Mouse (Mus musculus) lung, adult 18-20 months (tissue): ENCODE results near the gene Elmo1.

Source experiments
- DNase-seq, 2 experiments: peaks; one replicate each; pipeline ENCODE4 v3.0.0; 2022; ENCODE audit warnings: mixed read lengths in 2 of 2

Elmo1 gene

GRCm38 (mm10) chr13:20538216-20539070 lies 448.0 kb downstream of the Elmo1 start:
- no peak for DNase-seq

GRCm38 (mm10) chr13:20539631-20540030 lies 449.2 kb downstream of the Elmo1 start:
- DNase-seq, result no peak

GRCm38 (mm10) chr13:20546568-20547204 lies 456.3 kb downstream of the Elmo1 start:
- no peak for DNase-seq

DNA sequence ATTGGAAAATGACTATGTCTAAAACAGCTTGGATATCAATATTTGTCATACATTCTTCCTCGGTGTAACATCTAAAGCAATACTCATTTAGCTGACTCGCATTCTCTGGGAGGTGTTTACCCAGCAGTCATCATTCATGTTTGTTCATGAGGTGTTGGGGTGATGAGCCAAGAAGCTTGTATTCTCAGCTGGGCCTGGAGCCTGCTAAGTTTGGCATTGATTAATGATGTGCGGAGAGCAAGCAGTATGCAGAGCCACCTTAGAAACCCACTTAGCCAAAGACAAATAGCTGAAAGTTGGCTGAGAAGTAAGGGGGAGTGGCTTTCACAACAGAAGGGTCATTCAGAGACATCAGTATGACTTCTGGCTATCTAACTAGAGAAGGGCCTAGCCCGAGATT lies 459.6 kb downstream of the Elmo1 start:
- DNase-seq, result peak in 1 of 2 experiments; percentile 13

GRCm38 (mm10) chr13:20551559-20551958 lies 461.2 kb downstream of the Elmo1 start:
- DNase-seq, result no peak

- no peak for DNase-seq
Measured at GRCm38 (mm10) chr13:20555853-20556452, 465.6 kb downstream of the Elmo1 start.

- DNase-seq, result no peak
Measured at GRCm38 (mm10) chr13:20556739-20557138, 466.3 kb downstream of the Elmo1 start.

DNA sequence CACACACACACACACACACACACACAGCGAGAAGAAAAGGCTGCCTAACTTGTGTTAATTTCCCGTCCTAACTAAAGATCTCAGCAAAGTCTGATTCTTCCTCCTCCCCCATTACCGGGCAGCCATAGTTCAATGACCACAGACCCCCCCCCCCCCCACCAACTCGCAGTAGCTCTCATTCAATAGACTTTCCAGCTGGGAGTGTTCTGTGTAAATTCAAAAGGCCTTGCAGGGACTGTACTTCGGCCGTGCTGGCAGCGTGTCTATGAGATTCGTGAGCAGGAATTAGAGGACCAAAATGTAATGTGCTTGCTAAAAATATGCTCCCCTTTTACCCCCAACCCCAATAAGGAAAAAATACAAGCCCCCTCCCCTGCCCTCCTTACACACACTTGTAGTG lies 466.8 kb downstream of the Elmo1 start:
- no peak for DNase-seq

GRCm38 (mm10) chr13:20558376-20558775 lies 468.0 kb downstream of the Elmo1 start:
- no peak for DNase-seq

DNA sequence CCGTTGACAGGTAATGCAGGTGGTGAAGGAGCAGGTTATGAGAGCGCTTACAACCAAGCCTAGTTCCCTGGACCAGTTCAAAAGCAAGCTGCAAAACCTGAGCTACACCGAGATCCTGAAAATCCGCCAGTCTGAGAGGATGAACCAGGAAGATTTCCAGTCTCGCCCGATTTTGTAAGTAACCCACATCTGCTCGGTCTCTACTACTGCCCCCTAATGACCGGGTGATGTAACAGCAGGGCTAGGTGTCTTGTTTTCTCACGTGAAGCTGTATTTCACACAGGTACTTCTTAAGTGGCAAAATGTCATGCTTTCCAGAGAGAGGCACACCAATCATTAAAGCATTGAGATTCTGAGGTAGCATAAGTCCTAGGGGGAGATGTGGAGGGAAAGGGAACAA lies 474.0 kb downstream of the Elmo1 start:
- DNase-seq, result no peak

DNA sequence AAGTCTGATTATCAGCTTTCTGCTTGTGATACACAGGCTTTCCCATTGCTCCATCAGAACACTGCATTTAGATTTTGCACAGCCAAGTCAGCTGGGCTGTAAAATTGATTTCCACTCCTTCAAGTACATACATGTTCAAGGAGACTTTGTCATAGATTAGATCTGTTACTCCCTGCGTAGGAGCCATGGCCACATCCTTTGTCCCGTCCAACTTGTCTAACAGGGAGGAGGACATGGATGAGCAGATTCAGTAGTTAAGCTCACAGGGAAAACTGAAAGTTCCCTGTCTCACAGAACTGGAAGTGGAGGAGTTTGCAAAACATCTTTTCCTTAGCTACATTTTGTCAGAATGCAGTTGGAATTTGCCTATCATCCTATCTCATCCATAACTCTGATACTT lies 484.8 kb downstream of the Elmo1 start:
- DNase-seq, result no peak

GRCm38 (mm10) chr13:20585868-20586267 lies 495.5 kb downstream of the Elmo1 start:
- no peak for DNase-seq

- DNase-seq, result no peak
Measured at GRCm38 (mm10) chr13:20586462-20586861, 496.1 kb downstream of the Elmo1 start.

- DNase-seq, result no peak
Measured at GRCm38 (mm10) chr13:20590983-20591382, 500.6 kb downstream of the Elmo1 start.

DNA sequence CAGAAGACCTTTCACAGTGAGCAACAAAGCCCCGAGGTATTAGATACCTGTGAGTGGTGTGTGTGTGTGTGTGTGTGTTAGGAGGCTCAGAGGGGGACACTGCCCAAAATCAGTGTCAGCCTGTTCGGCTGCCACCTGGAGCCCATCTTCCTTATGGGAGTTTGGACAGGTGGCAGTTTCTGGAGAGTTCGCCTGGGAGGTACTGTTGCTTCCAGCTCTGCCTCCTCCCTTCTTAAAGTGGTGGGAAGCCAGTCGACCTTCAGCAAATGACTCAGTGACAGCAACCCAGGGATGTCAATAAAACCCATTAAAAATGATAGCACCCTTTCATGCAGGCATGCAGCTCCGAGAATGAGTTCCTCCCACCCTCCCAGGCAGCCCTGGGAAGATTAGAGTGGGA lies 506.9 kb downstream of the Elmo1 start:
- DNase-seq, result no peak

DNA sequence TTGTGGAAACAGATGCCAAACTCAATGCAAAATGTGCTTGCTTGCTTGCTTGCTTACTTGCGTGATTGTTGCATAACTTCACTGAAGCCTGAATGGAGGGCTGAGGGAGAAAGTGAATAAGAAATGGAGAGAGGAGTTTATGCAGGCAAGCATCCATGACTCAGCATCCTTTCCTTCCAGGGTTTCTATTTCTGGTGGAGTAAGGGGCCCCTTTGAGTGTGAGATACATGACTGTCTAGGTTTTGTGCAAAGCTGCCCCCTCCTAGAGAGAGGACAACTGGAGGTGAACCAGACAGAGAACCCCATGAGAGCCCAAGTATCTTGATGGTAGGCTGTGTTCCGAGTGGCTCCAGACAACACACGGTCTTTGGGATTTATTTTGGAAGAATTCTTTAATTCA lies 508.2 kb downstream of the Elmo1 start:
- no peak for DNase-seq

DNA sequence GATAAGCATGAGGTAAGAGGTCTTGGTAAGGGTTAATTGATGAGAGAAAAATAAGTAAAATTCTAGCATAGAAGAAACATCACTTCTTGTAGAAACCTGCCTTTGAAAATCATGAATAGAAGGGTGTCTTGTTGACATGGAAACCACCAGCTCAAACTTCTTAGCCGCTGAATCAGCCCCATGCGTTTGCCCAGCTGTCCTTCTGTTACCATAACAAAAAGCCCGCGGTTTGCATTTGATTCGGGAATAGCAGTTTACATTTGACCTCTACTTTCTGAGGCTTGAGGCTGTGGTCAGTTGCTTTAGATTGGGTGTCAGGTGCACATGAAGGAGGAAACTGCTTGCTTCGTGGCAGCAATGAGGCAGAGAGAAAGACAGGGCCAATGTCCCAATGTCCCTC lies 509.9 kb downstream of the Elmo1 start:
- no peak for DNase-seq

DNA sequence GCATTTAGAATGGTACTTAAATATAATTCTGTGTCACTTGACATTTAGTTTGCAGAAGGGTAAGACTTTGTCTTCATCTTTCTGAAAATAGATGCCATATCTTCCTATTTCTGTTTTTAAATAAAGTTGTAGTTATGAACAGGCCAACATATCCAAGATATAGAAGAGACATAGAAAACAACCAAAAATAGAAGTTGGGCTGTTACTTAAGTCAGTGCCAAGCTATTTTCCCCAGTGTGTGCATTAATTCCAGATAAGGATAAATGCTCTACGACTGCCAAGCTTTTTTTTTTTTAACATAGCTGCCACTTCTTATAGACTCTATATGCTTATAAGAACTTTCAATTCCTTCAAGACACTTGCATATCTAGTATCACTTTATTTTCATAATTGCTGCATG lies 511.0 kb downstream of the Elmo1 start:
- no peak for DNase-seq

- DNase-seq, result no peak
Measured at GRCm38 (mm10) chr13:20606891-20607290, 516.5 kb downstream of the Elmo1 start.

DNA sequence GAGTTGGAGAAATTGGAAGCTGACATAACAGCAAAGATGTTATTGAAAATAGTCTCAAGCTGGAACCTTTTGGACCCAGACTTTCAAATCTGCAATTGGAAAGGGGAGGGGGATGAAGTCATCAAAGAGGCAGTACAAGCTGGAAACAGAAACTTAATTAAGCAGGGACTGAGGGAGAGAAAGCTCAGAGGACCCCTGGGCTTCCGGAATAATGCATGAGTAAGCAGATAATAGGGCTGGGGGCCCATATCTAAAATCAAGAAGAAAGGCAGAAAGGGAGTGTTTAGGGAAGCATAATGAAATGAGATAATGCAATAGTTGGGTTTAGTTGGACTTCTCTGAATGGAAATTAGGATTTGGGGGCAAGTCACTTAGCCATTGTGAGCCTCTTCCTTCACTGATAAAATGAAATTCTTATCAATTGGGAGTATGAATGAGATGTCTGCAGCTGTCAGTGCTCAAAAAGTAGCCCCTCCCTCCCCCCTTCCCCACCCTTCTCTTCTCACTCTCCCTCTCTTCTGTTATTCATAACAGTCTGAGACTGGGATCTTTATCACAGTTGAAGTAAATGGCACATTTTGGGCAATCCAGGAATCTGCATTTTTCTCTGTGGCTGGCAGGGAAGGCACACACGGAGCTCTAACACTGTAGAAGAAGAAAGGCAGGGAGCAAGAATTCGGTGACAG lies 518.8 kb downstream of the Elmo1 start:
- DNase-seq, result no peak

GRCm38 (mm10) chr13:20615596-20616469 lies 525.4 kb downstream of the Elmo1 start:
- no peak for DNase-seq

DNA sequence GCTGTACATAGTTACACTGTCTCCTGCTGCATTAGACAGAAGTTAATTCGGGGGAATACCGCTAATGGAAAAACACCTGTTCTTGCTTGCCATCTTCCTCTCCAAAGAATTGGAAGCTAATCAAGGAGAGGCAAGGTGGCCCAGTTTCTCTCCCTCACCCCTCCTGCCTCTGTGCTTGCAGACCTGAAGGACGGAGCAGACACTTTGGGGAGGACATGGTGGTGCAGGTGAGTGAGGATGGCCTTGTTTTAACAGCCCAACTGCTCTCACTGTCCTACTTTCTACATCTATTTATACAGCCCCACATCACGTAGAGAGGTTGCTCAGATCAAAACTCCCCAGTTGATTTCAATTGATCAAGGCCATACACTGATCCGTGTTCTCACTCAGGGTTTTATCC lies 529.5 kb downstream of the Elmo1 start:
- no peak for DNase-seq
